Mouse (Mus musculus) hindbrain, embryonic 16.5 days (tissue): ENCODE measurements around the gene Vmn1r130. TPM values are rescaled to one million over a fixed set of nuclear protein-coding genes. Genes with fewer than 3 reads are reported as not detected.
"Not testable (repeated sequence)": the region's sequence is repeated elsewhere in the genome, so short reads cannot be mapped to it uniquely, and the experiment has no call there.

ENCODE experiments used
- ATAC-seq: fragments of 200-750 bp; cut with Nextera tagmentation; 2 replicates; pipeline ENCODE4 v1.8.0; 2017; ENCODE audit warnings: moderate TSS enrichment, moderate library complexity
- H3K27ac ChIP-seq: fragments of 300-500 bp; sonication (generic); 2 replicates; pipeline ENCODE4 v1.5.1; 2014; ENCODE audit warnings: low read depth, mild to moderate bottlenecking, control low read depth, low read length, moderate library complexity
- H3K27me3 ChIP-seq: fragments of 300-500 bp; sonication (generic); replicated peaks from 2 replicates; pipeline ENCODE4 v1.6.1; 2014; ENCODE audit warnings: low read length; ENCODE audit not compliant: control insufficient read depth, insufficient read depth
- H3K36me3 ChIP-seq: fragments of 300-500 bp; sonication (generic); 2 replicates; pipeline ENCODE4 v1.6.1; 2014; ENCODE audit warnings: mild to moderate bottlenecking, low read length, moderate library complexity, mixed read lengths; ENCODE audit not compliant: control insufficient read depth, insufficient read depth
- H3K4me1 ChIP-seq: fragments of 300-500 bp; sonication (generic); 2 replicates; pipeline ENCODE4 v1.6.1; 2014; ENCODE audit warnings: low read depth, low read length; ENCODE audit not compliant: control insufficient read depth, insufficient read depth
- H3K4me2 ChIP-seq: fragments of 300-500 bp; sonication (generic); 2 replicates; pipeline ENCODE4 v1.6.1; 2014; ENCODE audit warnings: mild to moderate bottlenecking, low read length, control low read depth, moderate library complexity
- H3K4me3 ChIP-seq: fragments of 300-500 bp; sonication (generic); 2 replicates; pipeline ENCODE4 v1.5.1; 2014; ENCODE audit warnings: mild to moderate bottlenecking, low read length, control low read depth, moderate library complexity
- H3K9ac ChIP-seq: fragments of 300-500 bp; sonication (generic); 2 replicates; pipeline ENCODE4 v1.6.1; 2014; ENCODE audit warnings: low read depth, mild to moderate bottlenecking, control low read depth, low read length, moderate library complexity
- H3K9me3 ChIP-seq: fragments of 300-500 bp; sonication (generic); 2 replicates; pipeline ENCODE4 v1.6.1; 2014; ENCODE audit warnings: mild to moderate bottlenecking, low read length, moderate library complexity; ENCODE audit not compliant: control insufficient read depth
- WGBS: fragments of 180-500 bp; shearing (Covaris S2); extraction: QIAGEN DNeasy Blood & Tissue Kit; methylation state at CpG from one replicate; pipeline ENCODE4 v1.1.7; 2014; 5-methylcytosine and 5-hydroxymethylcytosine counted together
- polyA plus RNA-seq: library from polyadenylated mRNA; unstranded; fragments of >200 nt; fragmentation: Nextera tagmentation; extraction: Ambion mirVana; gene quantifications from 2 replicates; pipeline ENCODE4 v1.2.1, GENCODE M21; 2015

Gene Vmn1r130
- not detected in 2 replicates for polyA plus RNA-seq

GRCm38 (mm10) chr7:21511480-21511879, at the start of gene Vmn1r130:
TSS of gene Vmn1r130 (plus strand) at chr7:21511780.
- no CpG with 5 or more reads among the region's 3 CpGs for WGBS
- H3K9ac ChIP-seq, result not testable (repeated sequence)

GRCm38 (mm10) chr7:21545990-21546389, 34.4 kb downstream of the Vmn1r130 start, which contains the start of gene Vmn1r131:
TSS of gene Vmn1r131 (minus strand) at chr7:21546090.
- no CpG with 5 or more reads among the region's 2 CpGs for WGBS
- not testable (repeated sequence) for H3K4me3 ChIP-seq, H3K4me1 ChIP-seq, H3K9ac ChIP-seq, H3K9me3 ChIP-seq, ATAC-seq, H3K27me3 ChIP-seq, H3K36me3 ChIP-seq, H3K4me2 ChIP-seq, H3K27ac ChIP-seq

More at GRCm38 (mm10) chr7:21511480-21511879, at the start of gene Vmn1r130:
- not testable (repeated sequence) for H3K4me3 ChIP-seq, H3K4me2 ChIP-seq, H3K4me1 ChIP-seq, H3K27me3 ChIP-seq, H3K9me3 ChIP-seq, H3K27ac ChIP-seq, ATAC-seq, H3K36me3 ChIP-seq

Other genes starting within 250 kb of the Vmn1r130 start
- not detected in 2 replicates for gene Vmn1r125, start 239.6 kb upstream of the Vmn1r130 start, polyA plus RNA-seq
- not detected in 2 replicates for gene Vmn1r126, start 210.3 kb upstream of the Vmn1r130 start, polyA plus RNA-seq
- not detected in 2 replicates for gene Vmn1r127, start 191.9 kb upstream of the Vmn1r130 start, polyA plus RNA-seq
- gene Vmn1r128, start 162.4 kb upstream of the Vmn1r130 start, polyA plus RNA-seq, result not detected in 2 replicates
- not detected in 2 replicates for gene Vmn1r129, start 150.5 kb upstream of the Vmn1r130 start, polyA plus RNA-seq
- not detected in 2 replicates for gene Gm6882, start 79.0 kb upstream of the Vmn1r130 start, polyA plus RNA-seq
- not detected in 2 replicates for gene Vmn1r131, start 34.3 kb downstream of the Vmn1r130 start, polyA plus RNA-seq
- gene Vmn1r132, start 102.3 kb downstream of the Vmn1r130 start, polyA plus RNA-seq, result not detected in 2 replicates
- not detected in 2 replicates for gene Gm4175, start 249.7 kb downstream of the Vmn1r130 start, polyA plus RNA-seq